Mouse (Mus musculus) kidney, adult 2 months (tissue): Measurements from ENCODE around the gene Zfp64.

Experiments used
- CTCF ChIP-seq: fragments of 200-500 bp; conservative IDR thresholded peaks from 2 replicates; pipeline ENCODE4 v1.5.1; 2011; ENCODE audit warnings: low read depth, mild to moderate bottlenecking, control low read depth, low read length, moderate library complexity, mixed read lengths; ENCODE audit not compliant: insufficient read depth, insufficient read length
- POLR2A ChIP-seq: fragments of 200-500 bp; IDR thresholded peaks from one replicate; pipeline ENCODE4 v1.6.1; 2011; ENCODE audit warnings: low read depth, low read length, control low read depth

DNA sequence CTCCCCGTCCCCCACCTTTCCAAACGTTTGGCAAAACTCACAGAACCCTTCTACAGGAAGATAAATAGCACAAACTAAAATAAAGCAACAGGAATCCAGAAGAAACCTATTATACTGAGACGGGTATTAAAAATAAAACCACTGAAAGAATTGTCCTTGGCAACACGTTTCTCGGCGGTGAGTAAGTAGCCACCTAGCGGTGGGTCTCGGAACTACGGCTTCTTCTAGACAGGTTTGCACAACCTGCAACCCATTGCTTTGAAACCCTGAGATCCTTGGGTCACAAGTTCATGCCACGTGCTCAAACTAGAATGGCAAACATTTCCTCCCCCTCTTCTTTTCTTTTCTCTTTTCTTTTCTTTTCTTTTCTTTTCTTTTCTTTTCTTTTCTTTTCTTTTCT, 25.7 kb downstream of the Zfp64 start:
- TF ChIP-seq POLR2A (no peak), CTCF (peak; percentile 66)
